Mouse (Mus musculus) hindlimb bud, embryonic 11.5 days (tissue): ENCODE measurements at regions not wholly inside any gene's neighbourhood (a gene's known extent, or its start where the extent isn't known, plus 50 kb on each side); places are given as distances from the start of the nearest gene placed in this dataset.

Experiments used
- DNase-seq: peaks from one replicate; pipeline ENCODE4 v3.0.0-alpha.2; 2012; ENCODE audit warnings: low read depth, low spot score; ENCODE audit errors: extremely low spot score

DNA sequence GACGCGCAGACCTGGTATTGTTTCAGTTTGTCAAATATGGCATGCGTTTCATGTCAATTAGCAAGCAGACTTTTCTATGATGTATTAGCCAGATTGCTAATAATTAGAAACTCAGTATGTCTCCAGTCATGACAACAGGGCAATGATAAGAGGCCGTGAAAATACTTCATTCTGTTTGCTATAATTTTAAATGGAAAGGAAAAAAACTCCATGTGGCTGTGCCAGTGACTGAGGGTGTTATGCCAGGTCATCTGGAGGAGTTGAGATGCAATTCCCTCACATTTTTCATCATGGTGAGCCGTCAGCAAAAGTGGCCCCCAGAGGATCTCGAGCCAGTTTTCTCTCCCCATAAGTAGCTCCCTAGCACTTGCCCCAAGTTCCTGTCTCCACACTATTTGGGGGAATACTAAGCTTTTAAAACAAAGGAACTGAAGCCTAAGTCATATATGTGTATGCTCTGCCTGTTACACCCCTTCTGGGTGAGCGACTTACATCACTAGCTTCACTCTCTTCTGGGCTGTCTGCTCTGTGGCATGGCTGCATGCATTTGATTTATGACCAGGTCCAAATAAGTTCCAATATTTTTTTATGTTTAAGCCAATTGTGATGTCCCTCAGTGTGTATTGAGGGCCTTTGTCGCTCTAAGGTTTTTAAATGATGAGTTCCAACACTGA lies 681.4 kb downstream of the Utrn start:
- DNase-seq: no peak

DNA sequence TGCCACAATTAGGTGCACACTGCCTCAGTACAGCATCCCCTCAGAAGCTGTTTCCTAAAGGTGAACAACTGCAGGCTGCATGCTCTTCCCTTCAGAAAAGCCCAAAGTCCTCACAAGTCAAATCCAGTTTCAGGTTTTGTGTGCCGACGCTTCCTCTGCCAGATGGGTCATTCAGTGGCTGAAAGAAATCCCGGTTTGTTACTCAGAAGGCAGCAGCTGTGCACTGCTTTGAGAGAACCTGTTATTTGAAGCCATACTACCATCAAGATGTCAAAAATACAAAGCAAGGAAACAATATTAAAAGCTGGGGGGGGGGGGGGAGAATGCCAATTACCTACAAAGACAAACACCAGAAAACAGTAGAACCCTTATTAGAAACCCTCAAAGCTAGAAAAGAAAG lies 678.7 kb downstream of the Utrn start:
- no peak for DNase-seq

DNA sequence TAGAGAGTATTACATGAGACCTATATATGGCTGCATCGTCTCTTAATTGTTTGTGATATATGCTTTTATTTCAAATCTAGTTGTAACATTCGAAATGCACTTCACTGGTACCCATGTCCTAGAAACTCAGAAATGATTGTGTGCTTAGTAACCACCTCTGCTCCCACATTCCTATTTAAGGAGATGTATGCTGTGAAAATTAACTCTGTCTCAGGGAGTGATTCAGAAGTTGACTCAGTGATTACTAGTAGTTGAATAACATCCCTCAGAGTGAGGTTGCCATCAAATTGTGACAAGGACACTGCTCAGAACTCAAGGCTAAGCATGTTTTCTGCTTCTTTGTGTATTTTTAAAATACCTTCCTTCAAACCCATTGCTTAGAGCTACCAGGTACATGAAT lies 661.9 kb downstream of the Utrn start:
- DNase-seq: no peak

DNA sequence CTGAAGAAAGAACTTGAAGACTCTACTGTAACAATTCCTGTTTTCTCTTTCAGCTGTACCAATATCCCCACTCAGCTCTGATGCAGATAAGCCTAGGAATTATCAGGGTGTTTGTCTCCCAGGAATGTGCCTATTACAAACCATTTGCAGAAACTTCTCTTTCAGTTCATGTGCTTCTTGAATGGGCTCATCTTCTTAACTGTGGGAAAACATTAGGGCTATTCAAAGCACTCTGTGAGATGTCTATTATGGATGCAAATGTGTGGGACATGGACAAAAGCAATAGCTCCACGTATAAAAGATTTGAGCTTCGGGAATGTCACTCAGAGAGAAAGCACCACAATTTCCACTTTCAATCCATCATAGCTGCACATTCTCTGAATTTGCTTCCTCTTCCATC lies 659.0 kb downstream of the Utrn start:
- DNase-seq: no peak

DNA sequence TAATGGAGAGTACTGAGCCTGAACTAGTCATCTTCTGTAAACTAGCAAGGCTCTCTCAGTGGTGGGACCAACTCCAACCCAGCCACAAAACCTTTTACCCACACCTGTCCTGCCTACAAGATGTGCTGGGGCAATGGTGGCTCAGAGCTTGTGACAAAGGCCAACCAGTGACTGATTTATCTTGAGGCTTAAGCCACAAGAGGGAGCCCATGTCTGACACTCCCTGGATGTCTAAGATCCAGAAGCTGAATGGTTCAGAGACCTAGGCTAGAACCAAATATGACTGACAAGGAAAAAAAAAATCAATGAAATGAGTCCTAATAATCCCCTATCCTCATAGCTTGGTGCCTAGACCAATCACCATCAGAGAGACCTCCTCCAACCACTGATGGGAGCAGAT lies 650.3 kb downstream of the Utrn start:
- no peak for DNase-seq

DNA sequence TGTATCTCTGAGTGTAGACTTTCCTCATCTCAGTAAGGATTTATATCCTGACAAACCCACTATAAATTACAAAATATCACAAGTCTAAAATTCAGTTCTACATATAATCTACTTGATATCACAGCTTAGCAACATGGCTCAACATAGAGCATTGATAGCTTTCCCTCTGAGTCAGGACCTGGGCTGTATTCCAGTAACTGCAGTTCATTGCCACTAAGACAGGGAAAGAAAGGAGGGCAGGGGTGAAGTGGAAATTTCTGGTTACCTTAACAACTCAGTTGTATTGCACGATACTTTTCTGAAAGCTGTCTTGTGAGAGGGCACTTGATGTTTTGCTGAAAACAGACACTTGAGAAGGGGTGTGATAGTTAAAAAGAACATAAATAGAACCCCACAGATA lies 635.0 kb downstream of the Utrn start:
- DNase-seq: no peak

DNA sequence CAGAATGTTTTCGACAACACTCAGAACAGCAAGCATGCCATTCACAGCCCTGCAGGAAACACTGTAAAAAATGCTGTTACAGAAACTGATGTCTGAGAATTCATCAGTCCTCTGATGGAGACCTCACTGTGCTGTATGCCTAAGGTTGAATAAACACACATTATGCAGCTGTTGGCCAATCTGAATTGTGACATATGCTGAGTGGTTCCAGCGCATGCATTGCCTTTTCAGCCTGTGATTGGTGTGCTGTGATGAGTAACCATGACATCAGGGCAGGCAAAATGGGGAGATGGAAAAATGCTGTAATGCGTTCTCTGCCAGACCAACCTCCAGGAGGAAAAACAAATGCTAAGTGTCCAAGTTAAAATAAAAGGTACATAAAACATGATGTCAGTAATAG lies 620.3 kb downstream of the Utrn start:
- no peak for DNase-seq

DNA sequence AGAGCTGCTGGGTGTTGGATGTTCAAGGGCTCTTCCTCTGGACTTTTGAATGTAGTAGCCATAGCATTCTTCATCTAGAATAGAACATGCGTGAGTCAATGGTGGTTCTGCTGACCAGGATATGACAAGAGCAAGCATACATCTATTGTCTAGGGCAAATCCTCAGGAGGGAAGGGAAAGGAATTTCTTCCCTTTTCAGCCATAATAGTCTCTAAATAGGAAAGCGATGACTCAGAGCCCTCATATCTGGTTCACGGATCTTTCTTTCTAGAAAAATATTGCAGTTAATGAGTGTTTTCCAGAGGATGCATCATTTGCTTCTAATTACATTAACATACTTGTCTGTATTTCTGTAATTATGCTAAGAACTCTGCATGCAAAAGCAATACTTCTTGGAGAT lies 615.9 kb downstream of the Utrn start:
- no peak for DNase-seq

DNA sequence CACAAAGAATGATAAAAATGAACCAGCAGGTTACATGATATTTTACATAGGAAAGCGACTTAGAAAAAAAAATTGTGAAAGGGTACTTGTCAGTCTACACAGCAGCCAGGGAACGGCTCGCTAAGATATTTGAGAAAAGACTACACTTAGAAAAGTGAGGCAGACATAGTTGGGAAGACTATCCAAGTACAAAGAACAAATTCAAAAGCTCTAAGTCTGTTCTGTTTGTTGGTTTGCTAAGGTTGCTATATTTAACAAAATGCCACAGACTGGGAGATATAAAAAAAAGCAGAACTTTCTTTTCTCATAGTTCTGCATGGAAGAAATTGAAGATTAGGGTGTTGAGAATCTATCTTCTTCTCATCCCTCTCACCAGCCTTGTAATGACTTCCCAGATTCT lies 583.5 kb downstream of the Utrn start:
- DNase-seq: no peak

DNA sequence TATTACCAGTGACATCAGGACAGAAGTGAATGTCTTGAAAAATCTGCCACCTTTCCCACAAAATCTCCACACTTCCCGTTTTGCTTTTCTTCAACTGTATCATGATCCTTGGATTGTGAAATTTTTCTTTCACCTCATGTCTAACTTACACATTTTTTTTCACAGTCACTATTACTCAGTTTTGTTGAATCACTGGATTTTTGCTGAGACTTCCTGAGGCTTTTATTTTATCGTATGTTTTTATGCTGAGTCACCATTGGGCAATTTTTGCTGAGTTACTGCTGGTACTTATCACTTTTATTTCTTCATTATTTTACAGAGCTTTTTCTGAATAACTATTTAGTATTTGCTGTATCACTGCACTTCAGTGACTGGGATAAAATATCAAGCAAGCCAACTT lies 570.3 kb downstream of the Utrn start:
- no peak for DNase-seq

DNA sequence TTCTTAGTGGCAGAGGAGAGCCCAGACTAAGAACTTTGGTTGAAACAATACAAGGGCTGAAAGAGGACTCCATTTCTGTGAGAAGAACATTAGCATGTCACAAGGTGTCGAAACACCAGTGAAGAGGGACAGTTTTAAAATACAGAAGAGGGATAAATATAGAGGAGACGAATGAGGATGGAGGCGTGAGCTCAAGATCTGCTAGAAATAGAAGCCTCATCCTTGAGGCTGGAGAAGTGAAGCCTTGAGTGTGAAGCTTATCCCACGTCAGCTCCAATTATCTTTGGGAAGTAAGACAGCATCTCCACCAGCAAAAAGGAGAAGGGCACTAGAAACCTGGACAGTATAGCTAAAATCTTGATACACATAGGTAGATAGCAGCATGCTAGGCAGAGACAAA lies 566.8 kb downstream of the Utrn start:
- DNase-seq: no peak

DNA sequence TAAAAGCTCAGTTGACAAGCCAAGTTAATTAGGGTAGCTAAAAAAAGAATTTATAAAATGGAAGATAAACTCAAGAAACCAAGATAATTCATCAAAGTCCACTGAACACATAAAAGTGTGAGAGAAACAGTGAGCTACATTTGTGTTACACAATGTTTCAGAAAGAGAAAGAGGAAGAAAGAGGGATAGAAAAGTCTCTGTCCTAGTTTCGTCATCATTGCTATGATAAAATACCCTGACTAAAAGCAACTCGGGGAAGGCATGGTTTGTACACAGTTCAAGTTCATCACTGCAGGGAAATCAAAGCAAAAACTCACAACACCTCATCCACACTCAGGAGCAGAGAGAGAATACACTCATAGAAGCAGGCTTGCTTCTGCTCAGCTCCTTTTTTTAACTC lies 548.9 kb downstream of the Utrn start:
- no peak for DNase-seq
